Mouse (Mus musculus) adipocyte (in vitro differentiated cells): ENCODE data around the gene D17H6S53E.

Source experiments
- DNase-seq: peaks from one replicate; pipeline ENCODE4 v3.0.0-alpha.2; 2016; ENCODE audit warnings: low spot score

The D17H6S53E gene

DNA sequence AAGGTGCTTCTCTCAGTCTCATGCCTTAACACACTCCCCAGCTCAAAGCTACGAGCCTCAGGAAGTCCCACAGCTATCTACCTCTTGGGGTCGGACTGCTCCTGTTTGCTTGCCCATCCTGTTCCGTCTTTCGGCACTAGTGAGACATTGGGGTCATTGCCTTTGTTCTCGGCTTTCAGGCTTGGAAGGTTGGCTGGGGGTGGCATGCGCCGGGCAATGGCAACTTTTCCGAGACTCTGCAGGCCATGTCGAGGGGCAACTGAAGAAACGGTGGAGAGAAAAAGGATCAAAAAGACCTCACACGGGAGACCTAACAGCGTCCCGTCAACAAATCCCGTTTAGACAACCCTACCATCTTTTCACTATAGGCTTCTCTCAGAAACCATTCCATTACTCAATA, 35.9 kb downstream of the D17H6S53E start:
- no peak for DNase-seq

DNA sequence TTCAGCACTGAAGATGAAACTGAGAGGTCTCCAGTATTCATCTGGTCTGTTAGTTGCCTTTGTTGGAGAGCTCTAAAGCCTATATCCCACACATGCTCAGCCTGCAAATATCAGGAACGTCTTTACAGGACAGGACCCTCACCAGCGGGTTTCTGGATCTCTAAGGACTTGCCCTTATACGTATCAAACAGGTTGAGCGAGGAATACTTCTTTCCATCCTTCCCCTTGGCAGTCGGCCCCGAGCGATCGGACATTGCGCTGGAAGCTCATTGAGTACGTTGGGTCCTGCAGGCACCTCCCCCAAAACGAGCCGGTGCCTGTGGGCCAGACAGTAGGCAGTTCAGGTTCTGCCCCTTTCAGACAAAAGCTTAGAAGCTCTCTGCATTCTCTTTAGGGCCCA, 36.6 kb downstream of the D17H6S53E start:
- DNase-seq, result peak; percentile 39

DNA sequence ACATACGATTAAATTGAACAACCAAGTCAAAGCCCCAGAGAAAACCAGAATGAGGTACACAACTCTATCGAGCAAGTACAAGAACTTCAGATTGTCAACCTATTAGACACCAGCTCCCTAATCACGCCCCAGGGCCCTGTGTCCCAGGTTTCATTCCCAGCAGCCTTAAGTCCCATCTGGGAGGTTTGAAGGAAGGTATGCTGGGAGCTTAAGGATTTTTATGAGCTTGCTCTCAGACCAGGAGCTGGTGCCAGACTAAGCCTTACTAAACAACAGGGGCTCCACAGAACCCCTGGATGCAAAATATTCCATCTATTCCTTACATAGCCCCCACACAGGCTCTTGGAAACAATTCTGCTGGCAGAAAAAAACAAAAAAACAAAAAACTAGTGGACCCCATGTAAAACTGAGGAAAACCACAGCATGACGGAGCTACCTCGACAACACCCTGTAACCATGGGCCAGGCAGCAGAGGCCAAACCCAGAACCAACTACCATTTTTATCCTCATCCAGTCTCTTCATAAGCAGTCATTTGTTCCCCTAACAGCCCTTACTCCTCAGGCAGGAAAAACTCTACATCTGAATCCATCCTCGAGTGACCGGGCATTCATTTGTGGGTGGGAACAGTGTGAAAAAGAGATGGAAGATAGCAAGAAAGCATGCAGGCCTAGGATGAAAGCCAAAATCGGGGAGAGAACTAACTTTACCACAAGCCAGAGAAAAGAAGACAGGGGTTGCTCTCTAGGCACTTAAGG, 37.3 kb downstream of the D17H6S53E start:
- DNase-seq, result peak; percentile 52

DNA sequence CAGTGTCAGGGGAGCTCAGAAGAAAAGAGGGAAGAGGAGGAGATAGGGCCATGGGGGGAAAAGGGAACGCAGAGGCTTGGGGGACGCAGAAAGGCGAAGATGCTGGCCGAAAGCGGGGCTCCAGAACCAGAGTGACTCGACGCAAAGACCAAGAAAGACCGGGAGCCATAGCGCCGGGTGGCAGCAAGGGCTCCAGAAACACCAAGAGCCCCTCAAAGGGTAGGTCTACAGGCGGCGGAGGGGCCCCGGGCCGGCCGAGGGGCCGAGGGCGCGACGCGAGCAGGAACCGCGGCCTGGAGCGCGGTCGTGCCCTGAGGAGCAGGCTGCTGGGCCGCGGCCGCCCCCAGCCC, 38.0 kb downstream of the D17H6S53E start:
- peak; percentile 38 for DNase-seq

DNA sequence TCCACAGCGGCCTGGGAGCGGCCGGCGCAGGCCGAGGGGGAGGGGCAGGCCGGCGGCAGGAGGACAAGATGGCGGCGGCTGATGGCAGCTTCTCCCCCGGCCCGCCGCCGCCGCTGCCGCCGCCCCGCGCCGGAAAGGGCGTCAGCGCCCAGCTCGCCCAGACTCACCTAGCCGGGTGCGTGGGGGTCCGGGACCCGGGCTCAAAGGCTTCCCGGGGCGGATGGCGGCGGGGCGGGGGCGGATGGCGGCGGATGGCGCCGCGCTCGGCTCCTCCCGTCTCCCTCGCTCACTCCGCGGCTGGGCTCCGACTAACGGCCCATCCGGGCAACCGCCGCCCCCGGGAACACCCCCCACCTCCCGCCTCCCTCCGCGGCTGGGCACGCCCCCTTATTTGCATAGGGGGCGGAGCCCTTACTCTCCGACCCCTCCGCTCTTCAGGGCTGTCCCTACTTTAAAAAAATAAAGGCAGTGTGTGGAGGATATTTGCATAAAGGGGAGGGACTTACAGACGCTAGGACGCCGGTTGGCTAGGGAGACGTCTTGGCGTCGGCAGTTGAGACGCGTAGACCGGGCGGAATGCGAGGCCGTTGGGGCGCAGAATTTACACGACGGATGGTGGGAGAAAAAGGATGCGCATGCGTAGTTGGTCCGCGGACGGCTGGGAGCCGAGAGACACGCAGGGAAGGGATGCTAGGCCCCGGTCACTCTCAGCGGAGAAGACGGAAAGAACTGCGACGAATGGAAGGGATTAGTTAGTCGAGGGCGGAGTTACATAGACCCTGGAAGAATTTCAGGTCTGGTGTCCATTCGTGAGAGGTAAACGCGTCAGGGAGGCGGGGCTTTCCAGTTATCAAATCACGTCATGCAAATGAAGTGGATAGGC, 38.6 kb downstream of the D17H6S53E start, which contains the start of gene Prrc2a:
TSS of gene Prrc2a (minus strand) at position 330 of the 883 bp plus-strand sequence.
- DNase-seq, result peak; percentile 100

DNA sequence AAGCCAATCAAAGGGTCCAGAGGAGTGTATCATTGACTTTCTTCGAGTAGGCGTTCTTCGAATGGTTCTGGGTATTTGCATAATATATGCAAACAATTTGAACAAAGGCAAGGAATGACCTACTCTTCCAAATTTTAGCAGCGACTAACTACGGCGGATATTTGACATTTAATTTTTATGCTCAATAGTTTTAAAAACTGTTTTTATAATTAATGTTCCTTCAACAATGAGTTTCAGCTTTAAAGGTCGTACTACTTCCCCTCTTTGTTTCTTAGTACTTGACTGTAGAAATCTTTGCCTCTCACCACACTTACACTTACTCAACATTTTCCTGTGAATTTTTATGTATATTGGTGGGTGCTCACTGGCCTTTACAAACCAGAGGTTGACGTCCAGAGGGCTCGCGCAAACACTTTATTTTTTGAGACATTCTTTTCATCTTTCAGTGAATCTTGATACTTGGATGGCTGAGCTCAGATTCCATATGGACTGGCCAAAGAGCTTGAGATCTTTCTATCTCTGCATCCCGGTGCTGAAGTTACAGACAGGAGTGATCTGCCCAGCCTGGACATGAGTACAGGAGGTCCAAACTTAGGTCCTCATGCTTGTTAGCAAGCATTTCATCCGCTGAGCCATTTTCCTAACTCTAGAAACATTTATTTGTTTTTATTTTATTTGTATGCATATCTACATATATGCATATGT, 39.4 kb downstream of the D17H6S53E start:
- DNase-seq, result peak; percentile 32

DNA sequence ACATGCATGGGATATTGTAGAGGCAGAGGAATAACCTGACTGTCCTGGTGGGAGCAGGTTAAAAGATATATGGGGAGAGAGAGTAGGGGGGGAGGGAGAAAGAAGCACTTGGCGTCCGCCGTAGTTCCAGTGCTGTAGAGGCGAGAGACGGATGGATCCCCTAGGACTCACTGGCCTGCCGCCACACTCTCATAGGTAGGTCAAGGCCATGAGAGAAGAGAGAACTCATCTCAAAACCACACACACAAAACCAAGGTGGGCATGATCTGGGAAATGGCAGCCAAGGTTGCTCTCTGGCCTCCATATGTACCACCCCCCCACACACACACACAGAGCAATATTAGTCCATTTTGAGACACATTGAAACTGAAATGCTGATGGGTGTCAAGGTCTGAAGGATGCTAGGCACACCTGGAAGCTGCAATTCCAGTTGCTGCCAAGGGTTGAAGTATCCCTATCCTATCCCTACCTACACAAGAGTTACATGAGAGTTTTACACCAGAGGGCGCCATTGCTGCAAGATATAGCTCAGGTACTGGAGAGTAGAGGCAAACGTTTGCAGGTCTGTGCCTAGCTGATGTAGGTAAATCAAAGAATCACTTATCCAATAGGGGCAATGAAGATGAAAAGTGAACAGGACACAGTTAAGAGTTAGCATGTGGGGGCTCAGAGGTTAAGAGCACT, 40.3 kb downstream of the D17H6S53E start:
- DNase-seq, result peak; percentile 62

DNA sequence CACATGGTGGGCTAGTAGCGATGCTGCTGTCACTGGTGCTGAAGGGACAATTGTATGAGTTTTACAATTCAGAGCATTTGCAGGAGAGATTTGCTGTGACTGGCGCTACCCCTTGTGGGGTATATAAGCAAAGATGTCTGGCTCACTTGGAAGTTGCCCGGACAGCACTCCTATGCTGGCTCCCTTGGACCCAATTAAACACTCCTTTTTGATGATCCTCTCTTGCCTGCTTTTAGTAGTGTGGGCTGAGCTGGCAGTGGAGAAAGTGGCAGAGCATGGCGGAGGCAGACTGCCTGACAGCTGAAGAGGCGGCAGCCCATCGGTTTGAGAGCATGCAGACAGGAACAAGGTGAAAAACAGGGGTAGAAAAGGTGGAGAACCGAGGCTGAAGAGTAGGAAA, 41.6 kb downstream of the D17H6S53E start:
- DNase-seq, result no peak

DNA sequence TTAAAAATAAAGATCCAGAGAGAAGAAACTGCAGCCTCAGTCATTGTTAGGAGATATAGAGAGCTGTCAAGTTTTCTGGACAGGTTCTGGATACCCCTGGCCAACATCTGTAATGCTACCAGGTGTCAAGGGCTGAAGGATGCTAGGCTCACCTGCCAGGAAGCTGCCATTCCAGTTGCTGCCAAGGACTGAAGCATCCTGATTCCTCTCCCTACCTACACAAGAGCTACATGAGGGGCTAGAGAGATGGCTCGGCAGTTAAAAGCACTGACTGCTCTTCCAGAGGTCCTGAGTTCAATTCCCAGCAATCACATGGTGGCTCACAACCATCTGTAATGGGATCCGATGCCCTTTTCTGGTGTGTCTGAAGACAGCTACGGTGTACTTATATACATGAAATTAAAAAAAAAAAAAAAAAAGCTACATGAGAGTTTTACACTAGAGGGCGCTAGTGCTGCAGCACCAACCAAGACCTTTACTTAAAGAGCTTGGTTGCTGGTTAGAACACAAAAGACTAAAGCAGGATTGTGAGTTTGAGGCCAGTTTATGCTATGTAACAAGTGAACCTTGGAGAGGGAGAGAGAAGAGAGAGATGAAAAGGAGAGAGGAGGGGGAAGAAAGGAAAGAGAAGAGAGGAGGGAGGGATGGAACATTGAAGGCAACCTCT, 42.5 kb downstream of the D17H6S53E start:
- peak; percentile 74 for DNase-seq

DNA sequence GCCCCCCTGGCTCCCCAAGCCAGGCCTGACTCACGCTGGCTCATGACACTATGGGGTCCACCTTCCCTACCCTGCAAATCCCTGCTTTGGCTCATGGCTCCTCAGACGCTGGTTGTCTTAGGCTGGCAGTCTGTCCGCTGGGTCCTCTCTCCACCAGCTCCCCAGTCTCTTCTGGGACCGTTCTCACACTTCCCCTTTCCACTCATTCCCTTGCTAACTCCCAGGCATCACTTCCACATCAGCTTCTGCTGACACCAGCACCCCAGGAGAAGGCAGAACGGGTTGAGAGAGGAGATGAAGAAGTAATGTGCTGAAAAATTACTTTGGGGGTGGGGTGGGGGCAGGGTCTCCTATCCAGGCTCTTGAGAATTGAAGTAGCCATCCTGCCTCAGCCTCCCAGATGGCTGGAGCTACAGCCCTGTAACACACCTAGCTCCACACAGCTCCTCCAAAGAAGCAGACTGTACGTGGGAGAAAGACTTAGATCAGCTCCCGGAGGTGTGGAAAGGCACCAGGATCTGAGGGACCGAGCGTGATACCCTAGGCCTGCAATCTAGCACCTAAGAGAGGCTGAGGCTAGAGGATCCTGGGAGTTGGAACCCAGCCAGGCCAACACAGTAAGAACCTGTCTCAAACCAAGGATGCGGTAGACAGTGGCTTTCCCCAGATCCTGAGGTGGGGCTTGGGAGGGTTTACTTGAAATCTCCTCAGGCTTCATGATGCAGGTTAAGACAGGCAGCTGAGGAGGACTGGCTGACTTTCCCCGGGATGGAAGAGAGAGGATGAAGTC, 46.5 kb downstream of the D17H6S53E start:
- DNase-seq, result no peak

DNA sequence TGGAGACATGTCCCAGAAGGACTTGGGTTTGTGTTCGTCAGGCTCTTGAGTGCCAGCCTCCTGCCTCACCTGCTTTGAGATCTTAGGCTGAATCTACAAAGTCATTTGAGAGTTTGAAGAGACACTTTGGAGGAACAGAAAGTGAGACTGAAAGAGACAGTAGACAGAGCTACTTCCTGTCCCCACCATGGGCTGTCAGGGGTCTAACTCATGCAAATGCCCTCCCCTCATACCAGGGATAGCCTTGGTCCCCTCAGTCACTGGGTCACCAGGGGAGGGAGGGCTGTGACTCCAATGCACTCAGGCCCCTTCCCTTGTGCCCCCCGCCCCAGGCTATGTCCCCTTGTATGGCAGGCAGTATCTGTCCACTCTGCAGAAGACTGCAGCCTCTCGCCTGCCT, 47.2 kb downstream of the D17H6S53E start:
- DNase-seq, result no peak

DNA sequence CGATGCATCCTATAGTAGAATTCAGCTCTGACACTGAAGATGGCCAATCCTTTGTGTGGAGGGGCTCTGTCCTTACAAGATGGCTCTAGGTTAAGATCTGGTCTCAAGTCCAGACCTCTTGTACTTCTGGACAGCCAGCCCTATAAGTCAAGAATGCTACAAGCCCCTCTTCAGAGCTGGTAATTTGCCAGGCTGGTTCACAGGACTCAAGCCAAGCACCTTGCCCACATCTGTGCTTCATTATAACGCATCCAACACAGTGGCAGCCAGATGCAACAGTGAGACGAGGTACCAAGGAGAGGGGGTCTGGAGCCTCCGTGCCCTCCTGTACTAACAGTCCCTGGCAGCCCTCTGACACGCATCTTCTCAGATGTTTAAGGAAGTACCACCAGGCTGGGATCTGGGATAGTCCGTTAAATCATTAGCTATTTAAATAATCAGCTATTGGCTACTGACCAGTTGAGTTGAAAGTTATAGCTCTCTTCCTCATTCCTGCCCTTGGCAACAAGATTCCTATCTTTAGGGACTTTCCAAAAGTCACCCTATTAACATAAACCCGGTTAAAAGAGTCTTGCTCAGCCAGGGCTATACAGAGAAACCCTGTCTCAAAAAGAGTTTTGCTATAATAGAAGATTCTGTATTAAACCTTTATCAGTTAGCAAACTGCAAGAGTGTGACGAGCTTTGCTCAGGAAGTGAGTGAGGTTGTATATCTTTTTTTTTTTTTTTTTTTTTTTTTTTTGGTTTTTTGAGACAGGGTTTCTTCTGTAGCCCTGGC, 48.2 kb downstream of the D17H6S53E start:
- no peak for DNase-seq

DNA sequence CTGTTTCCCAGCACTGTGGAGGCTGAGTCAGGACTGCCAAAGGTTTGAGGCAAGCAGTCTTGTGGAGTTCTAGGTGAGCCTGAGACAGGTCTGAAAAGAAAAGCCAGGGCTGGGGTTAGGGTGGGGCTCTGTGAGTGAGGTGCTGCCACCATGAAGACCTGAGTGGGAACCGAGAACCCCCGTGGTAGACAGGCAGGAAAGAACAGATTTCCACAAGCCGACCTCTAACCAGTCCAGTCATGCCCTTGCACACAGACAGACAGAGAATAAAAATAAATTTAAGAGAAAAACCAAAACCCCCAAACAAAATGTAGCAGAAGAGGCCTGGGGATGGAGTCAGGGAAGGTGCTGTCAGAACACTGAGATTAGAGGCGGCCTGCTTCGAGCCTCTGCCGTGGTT, 49.2 kb downstream of the D17H6S53E start:
- no peak for DNase-seq

DNA sequence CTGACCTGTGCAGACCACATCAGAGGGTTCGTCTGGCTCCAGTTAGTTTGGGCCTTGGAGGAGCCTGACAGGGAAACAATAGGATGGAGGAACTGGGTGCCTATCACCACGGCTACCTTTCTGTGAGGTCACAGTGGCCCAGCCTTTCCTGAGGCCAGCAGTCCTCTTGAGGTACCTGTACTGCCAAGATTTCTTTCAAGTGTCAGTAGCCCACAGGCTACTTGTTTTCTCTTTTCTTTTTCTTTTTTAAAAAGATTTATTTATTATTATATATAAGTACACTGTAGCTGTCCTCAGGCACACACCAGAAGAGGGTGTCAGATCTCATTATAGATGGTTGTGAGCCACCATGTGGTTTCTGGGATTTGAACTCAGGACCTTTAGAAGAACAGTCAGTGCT, 49.8 kb downstream of the D17H6S53E start, which contains the start of gene Aif1:
TSS of gene Aif1 (minus strand) at position 101 of the 400 bp plus-strand sequence.
- no peak for DNase-seq
